Mouse (Mus musculus): ENCODE data around the gene Bet1l. TPM values are rescaled to one million over a fixed set of nuclear protein-coding genes. Genes with fewer than 3 reads are reported as not detected.

Bet1l gene
- polyA plus RNA-seq, 2 experiments = 11.6 to 20.6 TPM

DNA sequence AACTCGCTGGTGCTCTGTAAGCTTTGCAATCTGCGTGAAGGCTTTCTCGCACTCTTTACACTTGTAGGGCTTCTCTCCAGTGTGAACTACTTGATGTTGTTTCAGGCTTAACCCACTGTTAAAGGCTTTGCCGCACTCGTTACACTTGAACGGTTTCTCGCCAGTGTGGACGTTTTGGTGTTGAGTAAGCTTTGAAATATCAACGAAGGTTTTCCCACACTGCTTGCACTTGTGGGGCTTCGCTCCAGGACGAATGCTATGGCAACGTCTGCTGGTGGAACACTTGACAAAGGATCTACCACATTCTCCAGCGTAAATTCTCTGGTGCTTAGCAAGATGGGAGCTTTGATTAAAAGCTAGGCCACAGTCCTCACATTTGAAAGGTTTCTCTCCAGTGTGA lies 45.7 kb downstream of the Bet1l start:
- no peaks in the 10 kb centered on the region for H3K9me3 ChIP-seq (ENCODE audit: control insufficient read depth, low read length)
- DNase-seq (ENCODE audit: low read depth in 3 of 3, low spot score in 3 of 3) (no peak), ATAC-seq (ENCODE audit: insufficient read depth) (no peak)
- no peak overlapping the region for H3K27ac ChIP-seq
- H3K9ac ChIP-seq (replicated peaks) = no peak overlapping the region
- H3K4me2 ChIP-seq (ENCODE audit: low read depth) = no peak overlapping the region
- TF ChIP-seq EP300 (IDR thresholded peaks at IDR 0.05; ENCODE audit: low read depth) (no peak), CTCF (IDR thresholded peaks at IDR 0.05; ENCODE audit: low read depth) (no peak)
- no peaks in the 10 kb centered on the region for H3K27me3 ChIP-seq (ENCODE audit: control insufficient read depth, insufficient read depth, low read length)
- 78% methylated on average over 13 of the region's 13 CpGs for WGBS (ENCODE audit: insufficient replicate concordance)
- H3K36me3 ChIP-seq (replicated peaks; ENCODE audit: control insufficient read depth, insufficient read depth, low read depth) = no peaks in the 10 kb centered on the region
- no peak overlapping the region for H3K4me3 ChIP-seq (ENCODE audit: insufficient read depth in 1 of 2, low read depth in 2 of 2, low read length in 2 of 2)
- no peaks in the 10 kb centered on the region for H3K4me1 ChIP-seq (replicated peaks; ENCODE audit: control insufficient read depth in 2 of 2, insufficient read depth in 2 of 2, low read length in 1 of 2)

DNA sequence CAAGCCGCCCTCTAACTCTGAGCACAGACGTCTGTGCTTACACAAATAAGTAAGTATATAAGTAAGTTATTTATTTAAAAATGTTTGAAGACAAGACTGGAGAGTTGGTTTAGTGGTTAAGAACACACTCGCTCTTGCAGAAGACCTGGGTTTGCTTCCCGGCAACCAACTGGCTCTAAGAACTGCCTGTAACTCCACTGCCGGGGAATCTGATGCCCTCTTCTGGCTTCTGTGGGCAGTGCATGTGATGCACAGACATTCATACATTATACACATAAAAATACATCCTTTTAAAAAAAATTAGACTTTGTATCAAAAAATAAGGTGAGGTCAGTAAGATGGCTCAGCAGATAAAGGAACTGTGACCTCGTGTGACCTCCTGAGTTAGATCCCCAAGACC lies 46.9 kb downstream of the Bet1l start:
- ATAC-seq (ENCODE audit: insufficient read depth) (no peak), DNase-seq (ENCODE audit: low read depth in 3 of 3, low spot score in 3 of 3) (no peak)
- Histone ChIP-seq H3K4me1 (replicated peaks; ENCODE audit: control insufficient read depth in 2 of 2, insufficient read depth in 2 of 2, low read length in 1 of 2) (no peaks in the 10 kb centered on the region), H3K9me3 (ENCODE audit: control insufficient read depth, low read length) (no peaks in the 10 kb centered on the region), H3K27me3 (ENCODE audit: control insufficient read depth, insufficient read depth, low read length) (no peaks in the 10 kb centered on the region), H3K9ac (replicated peaks) (no peak overlapping the region), H3K36me3 (replicated peaks; ENCODE audit: control insufficient read depth, insufficient read depth, low read depth) (no peaks in the 10 kb centered on the region), H3K4me3 (ENCODE audit: insufficient read depth in 1 of 2, low read depth in 2 of 2, low read length in 2 of 2) (no peak overlapping the region), H3K27ac (no peak overlapping the region), H3K4me2 (ENCODE audit: low read depth) (no peak overlapping the region)
- TF ChIP-seq CTCF (IDR thresholded peaks at IDR 0.05; ENCODE audit: low read depth) = peak; percentile 41
- TF ChIP-seq EP300 (IDR thresholded peaks at IDR 0.05; ENCODE audit: low read depth) = no peak
- WGBS (ENCODE audit: insufficient replicate concordance) = 73% methylated on average over 6 of the region's 6 CpGs

DNA sequence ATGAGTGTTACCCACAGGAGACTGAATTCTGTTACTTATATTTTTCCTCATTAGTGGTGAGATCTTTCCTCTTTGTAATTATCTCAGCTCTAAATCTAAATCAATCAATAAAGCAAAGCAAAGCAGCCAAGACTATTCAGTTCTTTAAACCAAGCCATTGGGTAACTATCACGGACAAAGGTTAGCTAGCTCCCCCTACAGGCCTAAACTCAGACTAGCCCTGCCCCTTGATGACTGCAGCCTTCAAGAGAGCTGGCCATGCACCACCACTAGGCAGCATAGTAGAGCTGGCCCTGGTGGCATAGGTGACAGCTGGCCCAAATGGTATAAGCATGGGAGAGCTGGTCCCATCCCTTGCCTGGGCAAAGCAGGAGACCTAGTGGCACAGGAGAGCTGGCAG lies 51.7 kb downstream of the Bet1l start:
- Histone ChIP-seq H3K4me1 (replicated peaks; ENCODE audit: control insufficient read depth in 2 of 2, insufficient read depth in 2 of 2, low read length in 1 of 2) (no peaks in the 10 kb centered on the region), H3K27ac (no peak overlapping the region), H3K4me3 (ENCODE audit: insufficient read depth in 1 of 2, low read depth in 2 of 2, low read length in 2 of 2) (no peak overlapping the region), H3K4me2 (ENCODE audit: low read depth) (no peak overlapping the region), H3K36me3 (replicated peaks; ENCODE audit: control insufficient read depth, insufficient read depth, low read depth) (no peaks in the 10 kb centered on the region), H3K9ac (replicated peaks) (no peak overlapping the region), H3K27me3 (ENCODE audit: control insufficient read depth, insufficient read depth, low read length) (no peaks in the 10 kb centered on the region), H3K9me3 (ENCODE audit: control insufficient read depth, low read length) (no peaks in the 10 kb centered on the region)
- peak; percentile 12 to 18 (median 16) for DNase-seq (ENCODE audit: low read depth in 3 of 3, low spot score in 3 of 3)
- peak; percentile 82 for TF ChIP-seq CTCF (IDR thresholded peaks at IDR 0.05; ENCODE audit: low read depth)
- no peak for TF ChIP-seq EP300 (IDR thresholded peaks at IDR 0.05; ENCODE audit: low read depth)
- 7% methylated on average over 1 of the region's 1 CpGs for WGBS (ENCODE audit: insufficient replicate concordance)
- no peak for ATAC-seq (ENCODE audit: insufficient read depth)

Other genes with a start within 250 kb of the Bet1l start
- gene Olfr61, start 228.6 kb downstream of the Bet1l start, polyA plus RNA-seq (2012; rRNA removed) = not detected in 2 replicates
- not detected in 2 replicates for gene Olfr61, start 228.6 kb downstream of the Bet1l start, polyA plus RNA-seq (2014; fragmentation: Nextera tagmentation; extraction: Ambion mirVana)
- not detected in 2 replicates for gene Olfr53, start 211.1 kb downstream of the Bet1l start, polyA plus RNA-seq (2012; rRNA removed)
- not detected in 2 replicates for gene Olfr53, start 211.1 kb downstream of the Bet1l start, polyA plus RNA-seq (2014; fragmentation: Nextera tagmentation; extraction: Ambion mirVana)
- gene Olfr539, start 197.6 kb downstream of the Bet1l start, polyA plus RNA-seq (2012; rRNA removed) = not detected in 2 replicates
- gene Olfr539, start 197.6 kb downstream of the Bet1l start, polyA plus RNA-seq (2014; fragmentation: Nextera tagmentation; extraction: Ambion mirVana) = not detected in 2 replicates
- not detected in 2 replicates for gene Olfr45, start 175.6 kb downstream of the Bet1l start, polyA plus RNA-seq (2012; rRNA removed)
- gene Olfr45, start 175.6 kb downstream of the Bet1l start, polyA plus RNA-seq (2014; fragmentation: Nextera tagmentation; extraction: Ambion mirVana) = not detected in 2 replicates
- not detected in 2 replicates for gene Olfr541, start 160.3 kb downstream of the Bet1l start, polyA plus RNA-seq (2012; rRNA removed)
- not detected in 2 replicates for gene Olfr541, start 160.3 kb downstream of the Bet1l start, polyA plus RNA-seq (2014; fragmentation: Nextera tagmentation; extraction: Ambion mirVana)
- 0.07 and 0.14 TPM in 2 replicates for gene Cyp2e1, start 93.8 kb downstream of the Bet1l start, polyA plus RNA-seq (2012; rRNA removed)
- gene Cyp2e1, start 93.8 kb downstream of the Bet1l start, polyA plus RNA-seq (2014; fragmentation: Nextera tagmentation; extraction: Ambion mirVana) = 0.17 and 0.18 TPM in 2 replicates
- 0.08 and 0.09 TPM in 2 replicates for gene Syce1, start 69.7 kb downstream of the Bet1l start, polyA plus RNA-seq (2012; rRNA removed)
- not detected in 2 replicates for gene Syce1, start 69.7 kb downstream of the Bet1l start, polyA plus RNA-seq (2014; fragmentation: Nextera tagmentation; extraction: Ambion mirVana)
- 0.06 and 0.10 TPM in 2 replicates for gene Zfp941, start 35.4 kb downstream of the Bet1l start, polyA plus RNA-seq (2012; rRNA removed)
- 0.10 and 0.25 TPM in 2 replicates for gene Zfp941, start 35.4 kb downstream of the Bet1l start, polyA plus RNA-seq (2014; fragmentation: Nextera tagmentation; extraction: Ambion mirVana)
- gene Urah, start 22.6 kb downstream of the Bet1l start, polyA plus RNA-seq (2012; rRNA removed) = 8.3 and 9.1 TPM in 2 replicates
- gene Urah, start 22.6 kb downstream of the Bet1l start, polyA plus RNA-seq (2014; fragmentation: Nextera tagmentation; extraction: Ambion mirVana) = 19.3 and 22.8 TPM in 2 replicates
- not detected in 2 replicates for gene Scgb1c1, start 12.0 kb downstream of the Bet1l start, polyA plus RNA-seq (2012; rRNA removed)
- not detected in 2 replicates for gene Scgb1c1, start 12.0 kb downstream of the Bet1l start, polyA plus RNA-seq (2014; fragmentation: Nextera tagmentation; extraction: Ambion mirVana)
- not detected in 2 replicates for gene Odf3, start 9.8 kb downstream of the Bet1l start, polyA plus RNA-seq (2012; rRNA removed)
- gene Odf3, start 9.8 kb downstream of the Bet1l start, polyA plus RNA-seq (2014; fragmentation: Nextera tagmentation; extraction: Ambion mirVana) = not detected in 2 replicates
- not detected in 2 replicates for gene Gm45785, start 1.2 kb downstream of the Bet1l start, polyA plus RNA-seq (2012; rRNA removed)
- gene Gm45785, start 1.2 kb downstream of the Bet1l start, polyA plus RNA-seq (2014; fragmentation: Nextera tagmentation; extraction: Ambion mirVana) = not detected in 2 replicates
- gene Ric8a, start 620 bp downstream of the Bet1l start, polyA plus RNA-seq (2012; rRNA removed) = 14.4 and 17.9 TPM in 2 replicates
- gene Ric8a, start 620 bp downstream of the Bet1l start, polyA plus RNA-seq (2014; fragmentation: Nextera tagmentation; extraction: Ambion mirVana) = 19.1 and 19.7 TPM in 2 replicates
- gene Psmd13, start 24.4 kb upstream of the Bet1l start, polyA plus RNA-seq (2012; rRNA removed) = 39.8 and 50.8 TPM in 2 replicates
- 90.5 and 92.6 TPM in 2 replicates for gene Psmd13, start 24.4 kb upstream of the Bet1l start, polyA plus RNA-seq (2014; fragmentation: Nextera tagmentation; extraction: Ambion mirVana)
- 13.7 and 14.0 TPM in 2 replicates for gene Sirt3, start 24.7 kb upstream of the Bet1l start, polyA plus RNA-seq (2012; rRNA removed)
- gene Sirt3, start 24.7 kb upstream of the Bet1l start, polyA plus RNA-seq (2014; fragmentation: Nextera tagmentation; extraction: Ambion mirVana) = 14.4 and 14.7 TPM in 2 replicates
- not detected in 2 replicates for gene Cox8b, start 42.9 kb upstream of the Bet1l start, polyA plus RNA-seq (2012; rRNA removed)
- gene Cox8b, start 42.9 kb upstream of the Bet1l start, polyA plus RNA-seq (2014; fragmentation: Nextera tagmentation; extraction: Ambion mirVana) = not detected in 2 replicates
- 6.3 and 6.5 TPM in 2 replicates for gene Nlrp6, start 63.3 kb upstream of the Bet1l start, polyA plus RNA-seq (2012; rRNA removed)
- 2.6 and 3.2 TPM in 2 replicates for gene Nlrp6, start 63.3 kb upstream of the Bet1l start, polyA plus RNA-seq (2014; fragmentation: Nextera tagmentation; extraction: Ambion mirVana)
- gene Pgghg, start 83.8 kb upstream of the Bet1l start, polyA plus RNA-seq (2012; rRNA removed) = 7.2 TPM in 2 replicates
- 4.5 and 4.9 TPM in 2 replicates for gene Pgghg, start 83.8 kb upstream of the Bet1l start, polyA plus RNA-seq (2014; fragmentation: Nextera tagmentation; extraction: Ambion mirVana)
- gene Ifitm5, start 92.7 kb upstream of the Bet1l start, polyA plus RNA-seq (2012; rRNA removed) = 0.17 and 0.33 TPM in 2 replicates
- gene Ifitm5, start 92.7 kb upstream of the Bet1l start, polyA plus RNA-seq (2014; fragmentation: Nextera tagmentation; extraction: Ambion mirVana) = 0.30 and 0.32 TPM in 2 replicates
- gene Gm45717, start 98.4 kb upstream of the Bet1l start, polyA plus RNA-seq (2012; rRNA removed) = not detected in 2 replicates
- not detected in 2 replicates for gene Gm45717, start 98.4 kb upstream of the Bet1l start, polyA plus RNA-seq (2014; fragmentation: Nextera tagmentation; extraction: Ambion mirVana)
- gene Ifitm2, start 98.4 kb upstream of the Bet1l start, polyA plus RNA-seq (2012; rRNA removed) = 217 and 258 TPM in 2 replicates
- 405 and 432 TPM in 2 replicates for gene Ifitm2, start 98.4 kb upstream of the Bet1l start, polyA plus RNA-seq (2014; fragmentation: Nextera tagmentation; extraction: Ambion mirVana)
- 34.2 and 35.7 TPM in 2 replicates for gene Ifitm1, start 109.6 kb upstream of the Bet1l start, polyA plus RNA-seq (2012; rRNA removed)
- 20.2 and 30.9 TPM in 2 replicates for gene Ifitm1, start 109.6 kb upstream of the Bet1l start, polyA plus RNA-seq (2014; fragmentation: Nextera tagmentation; extraction: Ambion mirVana)
- 27.8 and 30.8 TPM in 2 replicates for gene Ifitm3, start 153.2 kb upstream of the Bet1l start, polyA plus RNA-seq (2012; rRNA removed)
- gene Ifitm3, start 153.2 kb upstream of the Bet1l start, polyA plus RNA-seq (2014; fragmentation: Nextera tagmentation; extraction: Ambion mirVana) = 61.5 and 73.5 TPM in 2 replicates
- gene Ifitm6, start 160.3 kb upstream of the Bet1l start, polyA plus RNA-seq (2012; rRNA removed) = 8.3 and 9.2 TPM in 2 replicates
- 6.0 and 9.6 TPM in 2 replicates for gene Ifitm6, start 160.3 kb upstream of the Bet1l start, polyA plus RNA-seq (2014; fragmentation: Nextera tagmentation; extraction: Ambion mirVana)
- not detected in 2 replicates for gene Gm17387, start 171.6 kb upstream of the Bet1l start, polyA plus RNA-seq (2012; rRNA removed)
- not detected in 2 replicates for gene Gm17387, start 171.6 kb upstream of the Bet1l start, polyA plus RNA-seq (2014; fragmentation: Nextera tagmentation; extraction: Ambion mirVana)
- gene B4galnt4, start 203.5 kb upstream of the Bet1l start, polyA plus RNA-seq (2012; rRNA removed) = 0.64 and 0.84 TPM in 2 replicates
- 0.39 and 0.68 TPM in 2 replicates for gene B4galnt4, start 203.5 kb upstream of the Bet1l start, polyA plus RNA-seq (2014; fragmentation: Nextera tagmentation; extraction: Ambion mirVana)
- gene Pkp3, start 220.6 kb upstream of the Bet1l start, polyA plus RNA-seq (2012; rRNA removed) = 0.33 and 0.51 TPM in 2 replicates
- 0.36 and 0.80 TPM in 2 replicates for gene Pkp3, start 220.6 kb upstream of the Bet1l start, polyA plus RNA-seq (2014; fragmentation: Nextera tagmentation; extraction: Ambion mirVana)
- gene Sigirr, start 243.0 kb upstream of the Bet1l start, polyA plus RNA-seq (2012; rRNA removed) = 9.8 and 10.8 TPM in 2 replicates
- 16.0 and 18.4 TPM in 2 replicates for gene Sigirr, start 243.0 kb upstream of the Bet1l start, polyA plus RNA-seq (2014; fragmentation: Nextera tagmentation; extraction: Ambion mirVana)